Mouse (Mus musculus): ENCODE measurements around the gene Rhof. TPM values are rescaled to one million over a fixed set of nuclear protein-coding genes. Genes with fewer than 3 reads are reported as not detected.
"Not testable (repeated sequence)": the region's sequence is repeated elsewhere in the genome, so short reads cannot be mapped to it uniquely, and the experiment has no call there.

The Rhof gene
- polyA plus RNA-seq, 1 experiment from 2014 or later = 16.7 TPM

DNA sequence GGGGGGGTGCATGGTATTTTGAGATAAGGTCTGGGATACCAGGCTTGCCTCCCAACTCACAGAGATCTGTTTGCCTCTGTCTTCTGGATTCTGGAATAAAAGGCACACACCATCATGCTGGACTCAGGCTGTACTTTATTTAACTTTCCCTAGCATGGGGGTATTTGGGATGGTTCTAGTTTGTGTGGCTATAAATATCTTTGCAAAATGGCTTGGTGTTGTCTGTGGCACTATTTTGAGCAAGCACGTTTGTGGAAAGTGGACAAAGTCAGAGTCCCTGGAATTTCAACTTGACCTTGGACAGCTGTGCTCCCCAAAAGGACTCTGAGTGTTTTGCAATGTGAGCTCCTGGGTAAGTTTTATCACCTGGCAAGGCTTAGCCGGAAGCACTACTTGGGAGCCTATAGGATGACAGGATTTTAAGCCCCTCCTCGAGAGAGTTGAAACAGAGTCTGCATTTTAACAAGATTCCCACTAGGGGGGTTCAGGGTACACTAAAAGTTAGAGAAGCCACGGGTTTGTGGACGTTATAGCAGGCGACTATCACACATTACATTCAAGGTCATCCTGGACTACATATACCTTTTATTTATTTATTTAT lies 65.0 kb downstream of the Rhof start:
- Histone ChIP-seq H3K4me2 (no peak overlapping the region), H3K27ac (replicated peaks) (no peak overlapping the region), H3K36me3 (no peaks in the 10 kb centered on the region), H3K9ac (no peak overlapping the region), H3K9me3 (no peaks in the 10 kb centered on the region), H3K4me1 (replicated peaks) (0 out of 2 replicates have a peak, but pooled peaks cover 3% of the 10 kb centered on the region), H3K27me3 (no peaks in the 10 kb centered on the region), H3K4me3 (no peak overlapping the region)
- WGBS = 26% methylated on average over 6 of the region's 6 CpGs
- ATAC-seq (ENCODE audit: low FRiP score, low read depth) = 0 out of 2 replicates have a peak, but pooled peaks have one; percentile 45

GRCm38 (mm10) chr5:123064207-123064606 lies 68.3 kb downstream of the Rhof start:
- no peak overlapping the region for H3K4me3 ChIP-seq
- no peaks in the 10 kb centered on the region for H3K9me3 ChIP-seq
- no peak overlapping the region for H3K27ac ChIP-seq (replicated peaks)
- no peaks in the 10 kb centered on the region for H3K36me3 ChIP-seq
- no peak for ATAC-seq (ENCODE audit: low FRiP score, low read depth)
- H3K9ac ChIP-seq = no peak overlapping the region
- H3K27me3 ChIP-seq = no peaks in the 10 kb centered on the region
- WGBS = 31% methylated on average over 6 of the region's 6 CpGs
- H3K4me2 ChIP-seq = no peak overlapping the region
- 0 out of 2 replicates have a peak, but pooled peaks cover 3% of the 10 kb centered on the region for H3K4me1 ChIP-seq (replicated peaks)

DNA sequence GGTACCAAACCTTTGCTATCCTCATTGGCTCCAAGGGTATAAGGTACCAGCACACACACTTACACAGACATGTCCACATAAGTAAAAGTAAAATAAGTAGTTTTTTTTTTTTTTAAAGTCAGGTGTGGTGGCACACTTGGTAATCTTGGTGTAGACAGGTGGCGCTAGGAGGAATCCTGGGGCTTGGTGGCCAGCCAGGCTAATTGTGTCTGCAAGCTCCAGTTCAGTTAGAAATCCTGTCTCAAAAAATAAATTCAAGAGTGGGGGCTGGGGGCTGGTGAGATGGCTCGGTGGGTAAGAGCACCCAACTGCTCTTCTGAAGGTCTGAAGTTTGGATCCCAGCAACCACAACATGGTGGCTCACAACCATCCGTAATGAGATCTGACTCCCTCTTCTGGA lies 69.4 kb downstream of the Rhof start:
- ATAC-seq (ENCODE audit: low FRiP score, low read depth) = no peak
- no peaks in the 10 kb centered on the region for H3K9me3 ChIP-seq
- H3K4me3 ChIP-seq = no peak overlapping the region
- 89% methylated on average over 3 of the region's 3 CpGs for WGBS
- H3K4me2 ChIP-seq = no peak overlapping the region
- H3K36me3 ChIP-seq = no peaks in the 10 kb centered on the region
- 0 out of 2 replicates have a peak, but pooled peaks cover 3% of the 10 kb centered on the region for H3K4me1 ChIP-seq (replicated peaks)
- no peak overlapping the region for H3K27ac ChIP-seq (replicated peaks)
- H3K27me3 ChIP-seq = no peaks in the 10 kb centered on the region
- no peak overlapping the region for H3K9ac ChIP-seq

DNA sequence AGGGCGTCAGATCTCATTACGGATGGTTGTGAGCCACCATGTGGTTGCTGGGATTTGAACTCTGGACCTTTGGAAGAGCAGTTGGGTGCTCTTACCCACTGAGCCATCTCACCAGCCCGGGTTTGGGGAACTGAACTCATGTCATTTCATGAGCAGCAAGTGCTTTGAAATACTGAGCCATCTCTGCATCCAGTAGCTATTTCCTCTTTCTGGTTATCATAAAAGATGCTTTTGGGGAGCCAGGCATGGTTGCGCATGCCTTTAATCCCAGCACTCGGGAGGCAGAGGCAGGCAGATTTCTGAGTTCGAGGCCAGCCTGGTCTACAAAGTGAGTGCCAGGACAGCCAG lies 71.1 kb downstream of the Rhof start:
- not testable (repeated sequence) for H3K27ac ChIP-seq (replicated peaks); H3K9me3 ChIP-seq; H3K36me3 ChIP-seq; H3K9ac ChIP-seq; H3K4me2 ChIP-seq; H3K4me1 ChIP-seq (replicated peaks); H3K4me3 ChIP-seq; H3K27me3 ChIP-seq; ATAC-seq (ENCODE audit: low FRiP score, low read depth)
- WGBS = 76% methylated on average over 6 of the region's 6 CpGs

- no peaks in the 10 kb centered on the region for H3K36me3 ChIP-seq
- 0 out of 2 replicates have a peak, but pooled peaks cover 3% of the 10 kb centered on the region for H3K4me1 ChIP-seq (replicated peaks)
- no peak overlapping the region for H3K9ac ChIP-seq
- WGBS = 84% methylated on average over 9 of the region's 9 CpGs
- no peak overlapping the region for H3K4me2 ChIP-seq
- H3K4me3 ChIP-seq = no peak overlapping the region
- H3K9me3 ChIP-seq = no peaks in the 10 kb centered on the region
- no peaks in the 10 kb centered on the region for H3K27me3 ChIP-seq
- no peak for ATAC-seq (ENCODE audit: low FRiP score, low read depth)
- no peak overlapping the region for H3K27ac ChIP-seq (replicated peaks)
Measured at GRCm38 (mm10) chr5:123060706-123061401, 71.6 kb downstream of the Rhof start.

DNA sequence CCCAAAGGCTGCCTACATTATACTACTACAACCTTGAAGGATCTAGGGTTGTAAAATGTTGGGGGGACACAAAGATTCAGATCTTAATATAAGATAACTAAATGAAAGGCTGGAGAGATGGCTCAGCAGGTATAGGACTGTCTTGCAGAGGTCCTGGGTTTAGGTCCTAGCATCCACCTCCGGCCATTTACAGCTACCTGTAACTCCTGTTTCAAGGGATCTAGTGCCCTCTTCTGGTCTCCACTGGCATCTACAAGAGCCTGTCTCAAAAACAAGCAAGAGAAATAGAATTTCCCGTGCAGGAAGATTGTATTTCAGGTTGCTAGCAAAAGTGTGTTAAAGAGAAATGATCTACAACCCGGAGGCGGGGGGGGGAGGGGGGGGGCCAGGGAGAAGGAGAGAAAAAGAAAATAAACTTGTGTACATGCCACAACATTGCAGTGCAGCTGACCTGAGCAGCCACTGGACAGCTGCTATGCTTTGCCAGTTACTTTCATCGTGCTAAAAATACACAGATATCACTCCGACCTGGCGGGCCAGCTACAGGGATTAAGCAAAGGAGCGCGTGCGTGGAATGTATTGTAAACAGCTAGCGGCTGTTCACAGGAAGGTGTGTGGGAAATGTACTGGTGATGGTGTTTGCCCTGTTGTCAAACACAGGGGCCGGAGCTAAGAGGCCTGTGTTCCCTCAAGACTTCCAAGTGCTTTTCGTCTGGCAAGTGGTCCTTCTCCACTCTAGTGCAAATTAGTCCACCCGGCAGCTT lies 72.6 kb downstream of the Rhof start:
- 48% methylated on average over 14 of the region's 14 CpGs for WGBS
- no peaks in the 10 kb centered on the region for H3K36me3 ChIP-seq
- H3K27ac ChIP-seq (replicated peaks) = no peak overlapping the region
- no peaks in the 10 kb centered on the region for H3K27me3 ChIP-seq
- H3K9ac ChIP-seq = no peak overlapping the region
- H3K4me2 ChIP-seq = no peak overlapping the region
- 0 out of 2 replicates have a peak, but pooled peaks cover 3% of the 10 kb centered on the region for H3K4me1 ChIP-seq (replicated peaks)
- no peak for ATAC-seq (ENCODE audit: low FRiP score, low read depth)
- no peak overlapping the region for H3K4me3 ChIP-seq
- H3K9me3 ChIP-seq = no peaks in the 10 kb centered on the region

DNA sequence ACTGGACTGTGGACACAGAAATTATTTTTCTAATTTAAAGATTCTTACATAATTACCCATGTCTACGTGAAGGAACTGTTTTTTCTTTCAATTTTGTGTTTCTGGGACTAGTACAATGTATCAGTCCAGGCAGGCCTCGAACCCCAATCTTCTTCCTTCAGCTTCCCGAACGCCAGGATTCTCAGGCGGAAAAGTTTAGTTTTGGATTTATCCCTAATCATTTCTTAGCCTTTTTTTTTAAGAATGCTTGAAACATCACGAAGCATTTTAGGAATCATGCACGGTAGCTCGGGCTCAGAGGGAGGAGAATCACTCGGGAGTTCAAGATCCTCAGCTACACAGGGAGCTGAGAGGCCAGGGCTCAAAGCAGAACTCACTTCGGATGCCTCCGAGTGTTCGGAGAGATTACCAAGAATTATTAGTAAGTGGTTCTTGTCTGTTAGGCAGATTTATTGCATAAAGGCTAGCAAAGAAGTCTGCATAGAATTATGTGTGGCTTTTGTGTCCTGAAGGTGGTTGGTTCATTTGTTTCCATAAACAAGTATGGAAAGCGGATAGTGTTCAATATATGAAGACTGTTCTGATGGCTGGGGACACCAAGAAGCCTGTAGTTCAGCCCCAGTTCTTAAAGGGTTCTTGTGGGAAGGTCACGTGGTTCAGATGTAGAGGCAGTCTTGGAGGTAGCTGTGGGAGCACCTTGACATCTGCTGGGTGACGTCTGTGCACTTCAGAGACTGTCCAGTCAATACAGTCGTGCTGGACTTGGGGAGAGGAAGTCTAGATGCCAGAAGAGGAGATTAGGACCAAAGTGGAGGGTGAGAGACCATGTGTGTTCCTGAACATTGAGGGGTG lies 74.0 kb downstream of the Rhof start:
- H3K27ac ChIP-seq (replicated peaks) = peak overlapping the region; percentile 67
- no peaks in the 10 kb centered on the region for H3K4me1 ChIP-seq (replicated peaks)
- no peaks in the 10 kb centered on the region for H3K36me3 ChIP-seq
- no peak for ATAC-seq (ENCODE audit: low FRiP score, low read depth)
- 46% methylated on average over 16 of the region's 16 CpGs for WGBS
- peak overlapping the region; percentile 39 for H3K4me3 ChIP-seq
- H3K9me3 ChIP-seq = no peaks in the 10 kb centered on the region
- H3K4me2 ChIP-seq = peak overlapping the region; percentile 51
- H3K9ac ChIP-seq = peak overlapping the region; percentile 38
- no peaks in the 10 kb centered on the region for H3K27me3 ChIP-seq

DNA sequence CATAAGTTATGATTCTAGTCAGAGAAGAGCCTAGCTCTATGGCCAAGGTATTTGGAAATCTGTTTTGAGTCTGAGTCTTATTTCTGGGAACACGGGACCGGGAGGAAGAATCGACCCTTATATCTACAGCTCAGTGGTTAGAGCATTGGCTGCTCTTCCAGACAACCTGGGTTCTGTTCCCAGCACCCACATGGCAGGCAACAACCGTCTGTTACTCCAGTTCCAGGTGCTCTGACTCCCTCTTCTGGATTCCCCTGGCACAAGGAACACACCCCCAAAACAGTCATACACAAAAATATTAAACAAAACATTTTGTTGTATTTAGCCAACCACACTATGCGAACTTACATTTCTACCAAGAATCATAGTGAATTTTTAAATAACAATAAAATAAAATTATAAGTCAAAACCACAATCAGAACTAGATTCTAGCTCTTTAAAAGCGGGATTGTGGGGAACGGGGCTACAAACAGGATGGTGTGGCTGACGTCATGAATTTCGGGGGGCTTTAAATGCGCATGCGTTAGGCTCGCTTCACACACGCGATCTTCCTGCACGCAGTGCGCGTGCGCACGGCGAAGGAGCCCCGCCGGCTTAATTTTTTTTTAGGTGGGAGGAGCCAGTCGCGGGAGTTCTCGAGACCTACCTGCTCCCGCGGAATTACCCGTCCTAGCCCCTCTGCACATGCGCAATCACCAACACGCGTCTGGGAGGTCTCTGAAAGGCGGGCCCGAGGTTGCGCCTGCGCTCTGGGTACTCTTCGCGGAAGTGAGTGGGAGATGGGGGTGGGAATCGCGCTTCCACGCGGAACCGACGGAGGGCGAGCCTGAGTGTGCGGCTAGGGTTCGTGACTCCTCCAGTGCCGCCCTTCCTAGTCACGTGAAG lies 74.9 kb downstream of the Rhof start:
- Histone ChIP-seq H3K27ac (replicated peaks) (peak overlapping the region; percentile 67), H3K27me3 (no peaks in the 10 kb centered on the region), H3K4me3 (peak overlapping the region; percentile 39), H3K36me3 (no peaks in the 10 kb centered on the region), H3K4me2 (peak overlapping the region; percentile 51), H3K4me1 (replicated peaks) (no peaks in the 10 kb centered on the region), H3K9ac (peak overlapping the region; percentile 38), H3K9me3 (no peaks in the 10 kb centered on the region)
- WGBS = 8% methylated on average over 48 of the region's 48 CpGs
- peak; percentile 98 for ATAC-seq (ENCODE audit: low FRiP score, low read depth)

Other genes starting within 250 kb of the Rhof start
- 95.4 and 99.5 TPM in 2 replicates for gene Kdm2b, start 142.9 kb downstream of the Rhof start, polyA plus RNA-seq (2015; fragmentation: Nextera tagmentation; extraction: Ambion mirVana)
- 14.0 and 14.3 TPM in 2 replicates for gene Orai1, start 117.6 kb downstream of the Rhof start, polyA plus RNA-seq (2015; fragmentation: Nextera tagmentation; extraction: Ambion mirVana)
- gene Morn3, start 85.7 kb downstream of the Rhof start, polyA plus RNA-seq (2015; fragmentation: Nextera tagmentation; extraction: Ambion mirVana) = 1.1 and 1.3 TPM in 2 replicates
- gene Tmem120b, start 64.3 kb downstream of the Rhof start, polyA plus RNA-seq (2015; fragmentation: Nextera tagmentation; extraction: Ambion mirVana) = 17.9 and 20.7 TPM in 2 replicates
- 10.9 and 11.7 TPM in 2 replicates for gene Setd1b, start 9.5 kb upstream of the Rhof start, polyA plus RNA-seq (2015; fragmentation: Nextera tagmentation; extraction: Ambion mirVana)
- 75.3 and 75.7 TPM in 2 replicates for gene Psmd9, start 36.7 kb upstream of the Rhof start, polyA plus RNA-seq (2015; fragmentation: Nextera tagmentation; extraction: Ambion mirVana)
- not detected in 2 replicates for gene Hpd, start 50.0 kb upstream of the Rhof start, polyA plus RNA-seq (2015; fragmentation: Nextera tagmentation; extraction: Ambion mirVana)
- gene Wdr66, start 119.4 kb upstream of the Rhof start, polyA plus RNA-seq (2015; fragmentation: Nextera tagmentation; extraction: Ambion mirVana) = 0.80 and 1.3 TPM in 2 replicates
- gene Bcl7a, start 211.1 kb upstream of the Rhof start, polyA plus RNA-seq (2015; fragmentation: Nextera tagmentation; extraction: Ambion mirVana) = 38.7 and 40.0 TPM in 2 replicates